Mouse (Mus musculus): ENCODE measurements around the gene Unc13c. TPM values are rescaled to one million over a fixed set of nuclear protein-coding genes. Genes with fewer than 3 reads are reported as not detected.

The Unc13c gene
- total RNA-seq, 2 experiments from 2014 or later = 6.8 to 7.2 TPM

GRCm38 (mm10) chr9:73671656-73672212, 297.0 kb downstream of the Unc13c start:
- Histone ChIP-seq H3K27ac (no peak overlapping the region), H3K4me3 (no peak overlapping the region)
- TF ChIP-seq CTCF (conservative IDR thresholded peaks at IDR 0.05) = no peak
- no peak for DNase-seq (ENCODE audit: low spot score in 2 of 2)

DNA sequence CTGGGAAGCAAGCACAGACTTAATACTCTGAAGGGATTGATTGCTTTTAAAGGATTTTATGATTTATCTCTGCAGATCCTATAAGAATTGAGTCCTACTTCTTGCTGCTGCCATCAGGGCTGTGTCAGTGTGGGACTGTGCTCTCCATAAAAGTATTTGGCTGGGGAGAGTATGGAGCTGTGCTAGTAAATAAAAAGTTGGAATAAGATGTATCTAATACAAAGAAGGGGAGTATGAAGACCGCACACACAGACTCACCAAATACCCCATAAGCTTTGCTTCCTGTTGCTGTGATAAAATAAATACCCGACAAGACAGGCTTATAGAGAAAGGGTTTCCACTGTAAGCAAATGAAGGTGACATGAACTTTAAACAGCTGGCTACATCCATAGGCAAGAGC, 298.7 kb downstream of the Unc13c start:
- TF ChIP-seq CTCF (conservative IDR thresholded peaks at IDR 0.05) = no peak
- DNase-seq (ENCODE audit: low spot score in 2 of 2) = no peak
- Histone ChIP-seq H3K27ac (no peak overlapping the region), H3K4me3 (no peak overlapping the region)

GRCm38 (mm10) chr9:73662839-73663238, 305.9 kb downstream of the Unc13c start:
- H3K4me3 ChIP-seq = no peak overlapping the region
- no peak for DNase-seq (ENCODE audit: low spot score in 2 of 2)
- H3K27ac ChIP-seq = no peak overlapping the region
- peak; percentile 15; the same call in 1 of the 2 replicates for TF ChIP-seq CTCF (conservative IDR thresholded peaks at IDR 0.05)

GRCm38 (mm10) chr9:73649088-73649487, 319.7 kb downstream of the Unc13c start:
- TF ChIP-seq CTCF (conservative IDR thresholded peaks at IDR 0.05) = no peak
- no peak for DNase-seq (ENCODE audit: low spot score in 2 of 2)
- no peak overlapping the region for H3K4me3 ChIP-seq
- H3K27ac ChIP-seq = no peak overlapping the region

DNA sequence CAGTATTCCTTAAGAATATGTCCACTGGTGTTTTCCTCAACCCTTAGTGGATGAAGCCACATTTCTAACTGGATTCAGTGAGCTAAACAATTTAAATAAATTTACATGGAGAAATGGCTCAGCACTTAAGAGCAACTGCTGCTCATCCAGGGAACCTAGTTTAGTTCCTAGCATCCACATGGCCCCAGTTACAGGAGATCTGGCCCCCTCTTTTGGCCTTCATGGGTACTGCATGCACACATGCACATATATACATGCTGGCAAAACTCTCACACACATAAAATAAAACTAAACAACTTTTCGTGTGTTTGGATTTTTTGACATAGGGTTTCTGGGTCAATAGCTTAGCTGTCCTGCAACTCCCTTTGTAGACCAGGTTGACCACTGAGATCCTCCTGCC, 330.6 kb downstream of the Unc13c start:
- H3K27ac ChIP-seq = no peak overlapping the region
- TF ChIP-seq CTCF (conservative IDR thresholded peaks at IDR 0.05) = peak; percentile 49
- no peak overlapping the region for H3K4me3 ChIP-seq
- DNase-seq (ENCODE audit: low spot score in 2 of 2) = no peak

- Histone ChIP-seq H3K4me3 (no peak overlapping the region), H3K27ac (no peak overlapping the region)
- no peak for DNase-seq (ENCODE audit: low spot score in 2 of 2)
- TF ChIP-seq CTCF (conservative IDR thresholded peaks at IDR 0.05) = no peak
Measured at GRCm38 (mm10) chr9:73625171-73625570, 343.6 kb downstream of the Unc13c start.

DNA sequence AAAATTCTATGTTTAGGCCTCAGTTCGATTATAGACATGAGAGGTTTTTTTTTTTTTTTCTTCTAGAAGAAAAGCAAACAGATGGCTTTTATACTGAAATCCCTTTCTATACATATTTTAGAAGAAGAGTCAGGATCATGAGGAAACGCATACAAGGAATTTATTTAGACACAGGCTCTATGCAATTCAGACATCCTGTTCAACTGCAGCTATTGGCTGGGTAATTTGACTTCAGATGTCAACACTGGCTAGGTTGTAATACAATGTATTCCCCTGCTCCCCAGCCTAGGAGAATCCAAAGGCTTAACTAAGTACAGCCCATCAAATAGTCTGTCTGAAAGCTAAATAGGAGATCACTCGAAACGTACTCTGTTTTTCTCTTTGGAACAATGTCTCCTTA, 355.9 kb downstream of the Unc13c start:
- DNase-seq (ENCODE audit: low spot score in 2 of 2) = no peak
- no peak overlapping the region for H3K4me3 ChIP-seq
- no peak for TF ChIP-seq CTCF (conservative IDR thresholded peaks at IDR 0.05)
- no peak overlapping the region for H3K27ac ChIP-seq

- no peak for TF ChIP-seq CTCF (conservative IDR thresholded peaks at IDR 0.05)
- no peak overlapping the region for H3K27ac ChIP-seq
- DNase-seq (ENCODE audit: low spot score in 2 of 2) = no peak
- H3K4me3 ChIP-seq = no peak overlapping the region
Measured at GRCm38 (mm10) chr9:73603921-73604320, 364.8 kb downstream of the Unc13c start.

DNA sequence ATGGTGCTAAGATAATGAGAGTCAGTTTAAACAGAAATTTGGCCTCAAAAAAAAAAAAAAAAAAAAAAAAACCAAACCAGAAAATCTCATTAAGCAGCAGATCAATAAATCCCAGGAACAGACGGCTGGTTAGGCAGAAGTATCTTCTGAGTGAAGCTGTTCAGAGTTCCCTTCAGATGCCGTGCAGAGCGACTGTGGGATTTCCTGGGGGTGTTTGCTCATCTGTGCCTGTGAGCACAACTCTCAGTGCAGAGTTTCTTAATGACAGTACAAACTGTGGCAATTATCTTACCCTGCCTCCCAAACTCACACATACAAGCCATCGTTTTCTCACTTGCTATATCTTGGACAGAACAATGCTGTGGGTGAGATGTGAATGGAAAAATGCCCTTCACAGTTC, 403.2 kb downstream of the Unc13c start:
- DNase-seq (ENCODE audit: low spot score in 2 of 2) = peak; percentile 63 to 72
- Histone ChIP-seq H3K27ac (no peak overlapping the region), H3K4me3 (no peak overlapping the region)
- TF ChIP-seq CTCF (conservative IDR thresholded peaks at IDR 0.05) = no peak

DNA sequence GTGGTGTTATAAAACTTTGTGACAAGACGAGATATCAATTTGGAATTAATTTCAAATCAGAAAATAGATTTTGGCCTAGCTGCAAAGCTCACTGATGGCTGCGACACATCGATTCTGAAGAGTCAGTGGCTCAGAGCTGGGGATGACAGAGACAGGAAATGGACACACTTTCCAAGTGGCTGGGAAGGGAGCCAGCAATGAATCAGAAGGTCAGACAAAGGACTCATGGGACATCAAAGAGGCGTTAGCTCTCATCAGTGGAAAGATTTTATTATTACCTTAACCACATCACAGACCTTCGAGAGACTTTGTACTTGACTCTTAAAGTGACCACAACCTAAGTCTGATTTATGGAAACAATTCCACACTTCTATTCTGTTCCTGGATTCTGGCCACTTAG, 408.7 kb downstream of the Unc13c start:
- no peak for DNase-seq (ENCODE audit: low spot score in 2 of 2)
- H3K27ac ChIP-seq = no peak overlapping the region
- no peak for TF ChIP-seq CTCF (conservative IDR thresholded peaks at IDR 0.05)
- no peak overlapping the region for H3K4me3 ChIP-seq

DNA sequence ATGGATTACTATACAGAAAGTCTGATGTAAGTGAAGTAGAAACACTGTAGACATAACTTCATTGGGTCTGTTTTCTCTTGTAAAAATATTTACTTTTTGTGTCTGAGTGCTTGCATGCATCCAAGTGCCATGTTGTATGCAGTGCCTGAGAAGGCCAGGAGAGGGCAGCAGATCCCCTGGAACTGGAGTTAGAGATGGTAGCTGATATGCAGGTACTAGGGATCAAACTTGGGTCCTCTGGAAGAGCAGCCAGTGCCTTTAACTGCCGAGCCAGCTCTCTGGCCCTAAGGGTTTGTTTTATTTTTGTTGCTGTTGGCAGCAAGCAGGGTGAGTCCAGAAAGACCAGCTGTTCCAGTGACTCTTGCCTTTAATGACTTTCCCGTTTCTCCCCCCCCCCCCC, 411.0 kb downstream of the Unc13c start:
- peak in 1 of 2 experiments; percentile 68 for DNase-seq (ENCODE audit: low spot score in 2 of 2)
- peak; percentile 85 for TF ChIP-seq CTCF (conservative IDR thresholded peaks at IDR 0.05)
- H3K4me3 ChIP-seq = no peak overlapping the region
- no peak overlapping the region for H3K27ac ChIP-seq

DNA sequence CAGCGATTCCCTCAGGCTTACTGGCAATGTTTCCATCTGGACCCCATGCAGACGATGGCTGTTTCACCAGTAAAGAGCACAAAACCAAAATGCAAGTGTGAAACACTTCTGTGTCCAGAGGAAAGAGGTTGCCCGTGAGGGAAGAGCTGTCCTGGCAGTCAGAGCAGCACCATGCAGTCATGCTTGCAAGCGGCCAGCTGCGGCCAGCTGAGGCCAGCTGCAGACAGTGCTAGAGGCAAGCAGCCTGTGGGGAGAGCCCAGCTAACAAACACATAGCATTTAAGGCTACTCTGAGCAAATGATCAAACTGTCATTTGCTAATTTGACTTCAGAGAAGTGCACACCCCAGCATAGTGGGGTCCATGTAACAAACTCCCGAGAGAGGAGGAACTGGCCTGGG, 413.4 kb downstream of the Unc13c start:
- no peak for TF ChIP-seq CTCF (conservative IDR thresholded peaks at IDR 0.05)
- H3K27ac ChIP-seq = no peak overlapping the region
- DNase-seq (ENCODE audit: low spot score in 2 of 2) = no peak

DNA sequence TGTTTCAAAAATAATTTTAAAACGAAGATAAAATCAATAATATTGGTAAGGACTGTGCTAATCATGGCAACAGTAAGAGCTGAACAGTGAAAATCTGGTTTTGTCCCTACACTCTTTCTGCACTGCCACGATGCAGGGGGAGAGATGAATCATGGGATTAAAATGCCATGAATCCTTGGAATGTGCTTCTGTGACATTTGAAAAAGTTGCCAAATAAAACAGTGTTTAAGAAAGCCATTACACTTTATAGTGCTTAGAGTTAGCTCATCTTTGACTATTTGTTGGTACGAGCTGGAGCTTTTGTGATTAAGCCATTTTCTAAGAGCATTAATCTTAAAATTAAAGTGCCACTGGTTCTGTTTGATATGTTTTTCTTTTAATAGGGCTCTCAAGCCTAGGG, 496.2 kb downstream of the Unc13c start:
- TF ChIP-seq CTCF (conservative IDR thresholded peaks at IDR 0.05) = no peak
- H3K4me3 ChIP-seq = no peak overlapping the region
- H3K27ac ChIP-seq = no peak overlapping the region
- DNase-seq (ENCODE audit: low spot score in 2 of 2) = no peak

More for the DNA sequence above, 413.4 kb downstream of the Unc13c start:
- no peak overlapping the region for H3K4me3 ChIP-seq

DNA sequence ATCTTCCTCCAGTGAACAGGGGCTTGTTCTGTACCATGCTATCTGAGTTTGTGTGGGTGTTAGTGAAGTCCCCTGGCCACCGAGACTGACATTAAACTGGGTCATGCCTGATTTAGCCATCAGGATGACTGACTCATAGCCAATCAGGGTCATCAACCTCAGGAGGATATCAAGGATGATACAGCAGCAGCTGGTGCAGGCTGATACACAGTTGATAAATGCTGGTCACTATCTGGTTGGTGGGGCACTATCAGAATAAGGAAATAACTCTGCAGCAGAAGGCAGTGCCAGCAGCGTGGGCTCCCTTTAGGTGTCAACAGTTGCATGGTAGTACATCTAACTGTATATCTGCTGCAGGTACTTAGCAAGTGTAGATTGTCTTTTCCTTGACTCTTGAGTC, 506.7 kb downstream of the Unc13c start:
- Histone ChIP-seq H3K27ac (no peak overlapping the region), H3K4me3 (no peak overlapping the region)
- DNase-seq (ENCODE audit: low spot score in 2 of 2) = no peak
- no peak for TF ChIP-seq CTCF (conservative IDR thresholded peaks at IDR 0.05)

- no peak overlapping the region for H3K27ac ChIP-seq
- no peak for TF ChIP-seq CTCF (conservative IDR thresholded peaks at IDR 0.05)
- H3K4me3 ChIP-seq = no peak overlapping the region
- no peak for DNase-seq (ENCODE audit: low spot score in 2 of 2)
Measured at GRCm38 (mm10) chr9:73450009-73450408, 518.8 kb downstream of the Unc13c start.

Data from layer of hippocampus, adult 2 months (tissue).